Mouse (Mus musculus): Measurements from ENCODE around the gene Ypel1. TPM values are rescaled to one million over a fixed set of nuclear protein-coding genes. Genes with fewer than 3 reads are reported as not detected.

Gene Ypel1
- 0.91 TPM for polyA plus RNA-seq (2017; shearing (Covaris generic))

GRCm38 (mm10) chr16:17069511-17070443 is at the start of gene Ypel1:
Gene Ypel1, plus strand, starts transcription at chr16:17069696.

GRCm38 (mm10) chr16:17110771-17111743 is 41.6 kb downstream of the Ypel1 start, which contains the start of gene Ppil2:
Gene Ppil2, minus strand, starts transcription at chr16:17111257.

GRCm38 (mm10) chr16:17124871-17125520 is 55.5 kb downstream of the Ypel1 start, which contains the start of gene 2610318N02Rik:
Gene 2610318N02Rik, minus strand, starts transcription at chr16:17125167.

GRCm38 (mm10) chr16:17132089-17132905 is 62.8 kb downstream of the Ypel1 start, which contains the start of gene Sdf2l1:
Gene Sdf2l1, minus strand, starts transcription at chr16:17132383.

Other genes starting within 250 kb of the Ypel1 start
- gene Spag6l, start 240.2 kb upstream of the Ypel1 start, polyA plus RNA-seq (2017; shearing (Covaris generic)), result 0.17 TPM
- not detected for gene Igll1, start 205.7 kb upstream of the Ypel1 start, polyA plus RNA-seq (2017; shearing (Covaris generic))
- gene Top3b, start 199.0 kb upstream of the Ypel1 start, polyA plus RNA-seq (2017; shearing (Covaris generic)), result 62.5 TPM
- gene Vpreb1, start 198.9 kb upstream of the Ypel1 start, polyA plus RNA-seq (2017; shearing (Covaris generic)), result 1.2 TPM
- 14.0 TPM for gene Ppm1f, start 173.2 kb upstream of the Ypel1 start, polyA plus RNA-seq (2017; shearing (Covaris generic))
- gene Mapk1, start 86.3 kb upstream of the Ypel1 start, polyA plus RNA-seq (2017; shearing (Covaris generic)), result 171 TPM
- gene Ppil2, start 41.6 kb downstream of the Ypel1 start, polyA plus RNA-seq (2017; shearing (Covaris generic)), result 172 TPM
- gene 2610318N02Rik, start 55.5 kb downstream of the Ypel1 start, polyA plus RNA-seq (2017; shearing (Covaris generic)), result 1.8 TPM
- gene Sdf2l1, start 62.7 kb downstream of the Ypel1 start, polyA plus RNA-seq (2017; shearing (Covaris generic)), result 23.0 TPM
- gene Ydjc, start 74.9 kb downstream of the Ypel1 start, polyA plus RNA-seq (2017; shearing (Covaris generic)), result 5.0 TPM
- gene Ccdc116, start 77.5 kb downstream of the Ypel1 start, polyA plus RNA-seq (2017; shearing (Covaris generic)), result 0.36 TPM
- 226 TPM for gene Ube2l3, start 133.0 kb downstream of the Ypel1 start, polyA plus RNA-seq (2017; shearing (Covaris generic))
- gene Rimbp3, start 138.9 kb downstream of the Ypel1 start, polyA plus RNA-seq (2017; shearing (Covaris generic)), result 0.06 TPM
- 3.1 TPM for gene Hic2, start 163.9 kb downstream of the Ypel1 start, polyA plus RNA-seq (2017; shearing (Covaris generic))
- gene Tmem191c, start 206.4 kb downstream of the Ypel1 start, polyA plus RNA-seq (2017; shearing (Covaris generic)), result 137 TPM